ENCODE assay signal across 8 mouse cellular contexts in the genomic region with DNA sequence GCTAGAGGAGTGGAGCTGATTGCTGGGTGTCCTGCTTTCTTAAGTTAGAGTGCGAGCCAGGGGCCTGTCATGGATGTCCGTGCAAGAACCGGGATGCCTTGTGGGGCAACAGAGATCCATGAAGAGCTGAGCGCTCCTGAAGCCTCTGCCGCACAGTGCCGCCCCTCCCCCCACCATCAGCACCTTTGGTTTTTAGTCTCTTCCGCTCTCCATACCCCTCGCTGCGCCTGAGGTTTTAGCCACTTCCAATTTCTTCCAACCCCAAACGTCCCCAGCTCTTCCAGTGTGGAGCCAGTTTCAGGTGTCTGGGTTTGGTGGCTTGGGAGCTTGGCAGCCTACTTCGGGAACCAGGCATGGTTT. TPM values are rescaled to one million over a fixed set of nuclear protein-coding genes. Genes with fewer than 3 reads are reported as not detected.
DNase-seq lines count a peak whose midpoint lies in the region; ATAC-seq and TF ChIP-seq lines count a peak whose summit lies in the region.

No protein-coding gene starts in this region.

- TF ChIP-seq CTCF in layer of hippocampus, adult 2 months (conservative IDR thresholded peaks at IDR 0.05): no peak
- no peak for TF ChIP-seq CTCF in forebrain, postnatal 0 days (IDR thresholded peaks at IDR 0.05; ENCODE audit: low read depth)
- no peak for TF ChIP-seq CTCF in spleen, adult 2 months (IDR thresholded peaks at IDR 0.05; ENCODE audit: extremely low read depth, insufficient read depth, insufficient read length, insufficient replicate concordance)

- no peak for DNase-seq in layer of hippocampus, adult 2 months (ENCODE audit: low spot score in 2 of 2)
- no peak for DNase-seq in layer of hippocampus, adult 9-10 months (ENCODE audit: low spot score)
- peak; percentile 47 for DNase-seq in adrenal gland, adult 2 months
- DNase-seq in forebrain, postnatal 0 days: peak; percentile 51
- peak; percentile 12 to 24 for DNase-seq in lung, postnatal 4 days
- peak in 1 of 2 experiments; percentile 45 for DNase-seq in spleen, adult 2 months (ENCODE audit: low read depth in 1 of 2, low spot score in 2 of 2)
- DNase-seq in adipocyte (ENCODE audit: low spot score): no peak

- peak overlapping the region; percentile 41 for H3K9ac ChIP-seq in forebrain, postnatal 0 days
- peak overlapping the region; percentile 52 for H3K9ac ChIP-seq in kidney, embryonic 16.5 days (replicated peaks; ENCODE audit: low read length)

- ATAC-seq in forebrain, postnatal 0 days: peak; percentile 38; the same call in 1 of the 2 replicates
- peak; percentile 62; the same call in 1 of the 2 replicates for ATAC-seq in kidney, embryonic 16.5 days (ENCODE audit: low FRiP score, low TSS enrichment)

- no peaks in the 10 kb centered on the region for H3K27me3 ChIP-seq in forebrain, postnatal 0 days (ENCODE audit: insufficient read depth, low read length)
- H3K27me3 ChIP-seq in kidney, embryonic 16.5 days (ENCODE audit: insufficient read depth, low read length): peaks cover 3% of the 10 kb centered on the region; the same call in 1 of the 2 replicates
- no peaks in the 10 kb centered on the region for H3K27me3 ChIP-seq in spleen, adult 2 months (ENCODE audit: control insufficient read depth, insufficient read depth, low read length)

- H3K27ac ChIP-seq in layer of hippocampus, adult 2 months: no peak overlapping the region
- H3K27ac ChIP-seq in forebrain, postnatal 0 days (ENCODE audit: low read depth, low read length): no peak overlapping the region
- no peak overlapping the region for H3K27ac ChIP-seq in kidney, embryonic 16.5 days (ENCODE audit: low read length)
- H3K27ac ChIP-seq in spleen, adult 2 months (ENCODE audit: insufficient read depth, low read length): peak overlapping the region; percentile 75

- H3K4me1 ChIP-seq in forebrain, postnatal 0 days (ENCODE audit: insufficient read depth): peaks cover 7% of the 10 kb centered on the region; the same call in 1 of the 2 replicates
- peaks cover 14% of the 10 kb centered on the region for H3K4me1 ChIP-seq in kidney, embryonic 16.5 days (ENCODE audit: insufficient read depth, low read length)
- peaks cover 3% of the 10 kb centered on the region; the same call in 1 of the 2 replicates for H3K4me1 ChIP-seq in spleen, adult 2 months (ENCODE audit: control insufficient read depth, insufficient read depth, insufficient read length)

- no peak for TF ChIP-seq POLR2A in spleen, adult 2 months (IDR thresholded peaks at IDR 0.05; ENCODE audit: low read depth, low read length)

- peak overlapping the region; percentile 79 for H3K4me2 ChIP-seq in forebrain, postnatal 0 days (ENCODE audit: low read depth)
- peak overlapping the region; percentile 98 for H3K4me2 ChIP-seq in kidney, embryonic 16.5 days (replicated peaks; ENCODE audit: low read depth, low read length)

- peak overlapping the region; percentile 42 for H3K4me3 ChIP-seq in layer of hippocampus, adult 2 months
- H3K4me3 ChIP-seq in forebrain, postnatal 0 days (ENCODE audit: low read depth, low read length): peak overlapping the region; percentile 39
- H3K4me3 ChIP-seq in kidney, embryonic 16.5 days (ENCODE audit: low read length): peak overlapping the region; percentile 64
- peak overlapping the region; percentile 67 for H3K4me3 ChIP-seq in spleen, adult 2 months (ENCODE audit: extremely low read depth, insufficient read depth, insufficient read length)

- no peaks in the 10 kb centered on the region for H3K9me3 ChIP-seq in forebrain, postnatal 0 days (ENCODE audit: low read length)
- no peaks in the 10 kb centered on the region for H3K9me3 ChIP-seq in kidney, embryonic 16.5 days (ENCODE audit: low read length)

- no peaks in the 10 kb centered on the region for H3K36me3 ChIP-seq in forebrain, postnatal 0 days (ENCODE audit: insufficient read depth)
- H3K36me3 ChIP-seq in kidney, embryonic 16.5 days (ENCODE audit: insufficient read depth, low read length): no peaks in the 10 kb centered on the region
- no peaks in the 10 kb centered on the region for H3K36me3 ChIP-seq in spleen, adult 2 months (ENCODE audit: control insufficient read depth, insufficient read depth, low read length)

- WGBS in forebrain, postnatal 0 days: 4% methylated on average over 11 of the region's 11 CpGs
- WGBS in kidney, embryonic 16.5 days: 1% methylated on average over 11 of the region's 11 CpGs
- WGBS in spleen, adult 2 months: 3% methylated on average over 11 of the region's 11 CpGs

RNA-seq across cellular contexts. Expression of gene Tmem26, which starts 0.9 kb away (rescaled TPM):
- under 1 TPM; 0.20 to 0.29 TPM for total RNA-seq in layer of hippocampus, adult 2 months (2021)
- total RNA-seq in adrenal gland, adult 2 months (2021): 1 to 10 TPM; 3.7 to 6.9 TPM
- polyA plus RNA-seq in adrenal gland, adult 2 months (2012; rRNA removed): 2.8 and 3.2 TPM in 2 replicates
- total RNA-seq in forebrain, postnatal 0 days (2014; rRNA removed): 4.5 and 6.1 TPM in 2 replicates
- 3.0 and 3.8 TPM in 2 replicates for polyA plus RNA-seq in forebrain, postnatal 0 days (2015; fragmentation: Nextera tagmentation; extraction: Ambion mirVana)
- polyA plus RNA-seq in kidney, embryonic 16.5 days (2015; fragmentation: Nextera tagmentation; extraction: Ambion mirVana): 8.3 and 8.9 TPM in 2 replicates
- polyA plus RNA-seq in spleen, adult 2 months (2012; rRNA removed): 6.7 and 8.5 TPM in 2 replicates

Comparison
In these comparisons a context has a peak if more than half of its experiments do, and no peak if none do; other contexts are left out.
1. DNase-seq: peak in adrenal gland, adult 2 months (single experiment), forebrain, postnatal 0 days (single experiment) and lung, postnatal 4 days (2 of 2); none in layer of hippocampus, adult 2 months (0 of 2), layer of hippocampus, adult 9-10 months (single experiment) and adipocyte (single experiment).
2. Peak in every context shown above with its lines, with median percentiles within 50 percentile points of each other: H3K4me3 ChIP-seq.